Mouse (Mus musculus) CH12.LX (cell line): Measurements from ENCODE around the gene Rpl18a. TPM values are rescaled to one million over a fixed set of nuclear protein-coding genes. Genes with fewer than 3 reads are reported as not detected.

Source experiments
- DNase-seq: peaks from one replicate; pipeline ENCODE4 v3.0.0-alpha.2; 2013; ENCODE audit errors: extremely low read depth
- H3K27ac ChIP-seq: 2 replicates; pipeline ENCODE4 v1.5.1; 2012; ENCODE audit warnings: low read depth, mild to moderate bottlenecking, control low read depth, moderate library complexity; ENCODE audit not compliant: insufficient read depth
- H3K27me3 ChIP-seq: replicated peaks from 2 replicates; pipeline ENCODE3; 2012; ENCODE audit warnings: inconsistent platforms
- H3K36me3 ChIP-seq, 2 experiments: replicated peaks in 1 of 2; 2 replicates each; pipeline versions ENCODE3 to v1.6.1; 2012; ENCODE audit warnings: inconsistent platforms in 1 of 2, low read length in 1 of 2, mild to moderate bottlenecking in 1 of 2, mixed read lengths in 1 of 2, moderate library complexity in 1 of 2; ENCODE audit not compliant: control insufficient read depth in 1 of 2, insufficient read depth in 1 of 2
- H3K4me1 ChIP-seq, 2 experiments: 2 replicates each; pipeline ENCODE4 v1.6.1; 2012; ENCODE audit warnings: inconsistent platforms in 1 of 2, moderate library complexity in 1 of 2; ENCODE audit not compliant: insufficient read depth in 2 of 2, control insufficient read depth in 1 of 2
- H3K4me2 ChIP-seq: 2 replicates; pipeline ENCODE4 v1.6.1; 2012; ENCODE audit warnings: low read depth, mild to moderate bottlenecking, control low read depth; ENCODE audit not compliant: poor library complexity, insufficient read depth, severe bottlenecking
- H3K4me3 ChIP-seq, 3 experiments: fragments of 150-350 bp in 1 of 3; sonication (generic) in 1 of 3; replicated peaks in 1 of 3; 2 replicates each; pipeline versions ENCODE3 to v1.5.1; 2011 to 2012; ENCODE audit warnings: low read depth in 2 of 3, low read length in 2 of 3, mild to moderate bottlenecking in 2 of 3, moderate library complexity in 2 of 3, control low read depth in 1 of 3, improper control_type of control experiment in 1 of 3, inconsistent platforms in 1 of 3, mixed read lengths in 1 of 3; ENCODE audit not compliant: poor library complexity in 1 of 3
- H3K79me2 ChIP-seq: replicated peaks from 2 replicates; pipeline ENCODE4 v1.6.1; 2012; ENCODE audit warnings: mild to moderate bottlenecking, moderate library complexity; ENCODE audit not compliant: control insufficient read depth, poor library complexity, insufficient read depth, severe bottlenecking; ENCODE audit errors: extremely low read depth
- H3K9ac ChIP-seq: 2 replicates; pipeline ENCODE4 v1.6.1; 2012; ENCODE audit warnings: low read depth, mild to moderate bottlenecking, control low read depth, moderate library complexity; ENCODE audit not compliant: insufficient read depth
- H3K9me3 ChIP-seq: replicated peaks from 2 replicates; pipeline ENCODE3; 2012; ENCODE audit warnings: low read length, inconsistent platforms, mixed read lengths
- BHLHE40 ChIP-seq: IDR thresholded peaks from 2 replicates; pipeline ENCODE4 v1.6.1; 2011; ENCODE audit warnings: mild to moderate bottlenecking, low read depth, low read length, improper control_type of control experiment
- CHD2 ChIP-seq: IDR thresholded peaks from 2 replicates; pipeline ENCODE4 v1.6.1; 2011; ENCODE audit warnings: low read length, improper control_type of control experiment
- CTCF ChIP-seq, 2 experiments: IDR thresholded peaks in 1 of 2; conservative IDR thresholded peaks in 1 of 2; 2 replicates each; pipeline ENCODE4 v1.5.1; 2011 to 2012; ENCODE audit warnings: low read depth in 2 of 2, low read length in 2 of 2, improper control_type of control experiment in 1 of 2, inconsistent platforms in 1 of 2, mild to moderate bottlenecking in 1 of 2, moderate library complexity in 1 of 2
- E2F4 ChIP-seq: IDR thresholded peaks from 2 replicates; pipeline ENCODE4 v1.6.1; 2011; ENCODE audit warnings: low read depth, low read length, improper control_type of control experiment; ENCODE audit not compliant: insufficient replicate concordance
- ELF1 ChIP-seq: IDR thresholded peaks from 2 replicates; pipeline ENCODE4 v1.6.1; 2014; ENCODE audit warnings: low read depth, mild to moderate bottlenecking, inconsistent platforms, low read length, improper control_type of control experiment
- ETS1 ChIP-seq: conservative IDR thresholded peaks from 2 replicates; pipeline ENCODE4 v1.6.1; 2012; ENCODE audit warnings: low read depth, mild to moderate bottlenecking, inconsistent platforms, low read length, improper control_type of control experiment, moderate library complexity
- GABPA ChIP-seq: IDR thresholded peaks from 2 replicates; pipeline ENCODE4 v1.6.1; 2012; ENCODE audit warnings: low read depth, low read length, improper control_type of control experiment, inconsistent platforms; ENCODE audit not compliant: insufficient replicate concordance
- JUN ChIP-seq: IDR thresholded peaks from 2 replicates; pipeline ENCODE4 v1.6.1; 2011; ENCODE audit warnings: low read depth, mild to moderate bottlenecking, low read length, improper control_type of control experiment, moderate library complexity; ENCODE audit not compliant: insufficient read depth
- KAT2A ChIP-seq: IDR thresholded peaks from 2 replicates; pipeline ENCODE4 v1.6.1; 2012; ENCODE audit warnings: low read length, improper control_type of control experiment, inconsistent platforms; ENCODE audit not compliant: insufficient replicate concordance
- MAFK ChIP-seq: IDR thresholded peaks from 2 replicates; pipeline ENCODE4 v1.6.1; 2011; ENCODE audit warnings: low read length, improper control_type of control experiment; ENCODE audit not compliant: insufficient replicate concordance
- MAX ChIP-seq: IDR thresholded peaks from 2 replicates; pipeline ENCODE4 v1.6.1; 2011; ENCODE audit warnings: low read length, improper control_type of control experiment
- MEF2A ChIP-seq: IDR thresholded peaks from 2 replicates; pipeline ENCODE4 v1.6.1; 2014; ENCODE audit warnings: low read depth, mild to moderate bottlenecking, inconsistent platforms, low read length, improper control_type of control experiment, borderline replicate concordance
- MXI1 ChIP-seq: IDR thresholded peaks from 2 replicates; pipeline ENCODE4 v1.6.1; 2011; ENCODE audit warnings: mild to moderate bottlenecking, low read depth, low read length, improper control_type of control experiment
- MYC ChIP-seq: IDR thresholded peaks from 2 replicates; pipeline ENCODE4 v1.6.1; 2011; ENCODE audit warnings: low read depth, mild to moderate bottlenecking, improper control_type of control experiment, low read length
- NELFE ChIP-seq: IDR thresholded peaks from 2 replicates; pipeline ENCODE4 v1.6.1; 2011; ENCODE audit warnings: low read depth, low read length, improper control_type of control experiment
- NRF1 ChIP-seq: IDR thresholded peaks from 2 replicates; pipeline ENCODE4 v1.6.1; 2014; ENCODE audit warnings: low read depth, mild to moderate bottlenecking, inconsistent platforms, low read length, improper control_type of control experiment, moderate library complexity
- POLR2AphosphoS2 ChIP-seq: IDR thresholded peaks from 2 replicates; pipeline ENCODE4 v1.6.1; 2011; ENCODE audit warnings: low read depth, low read length, improper control_type of control experiment
- RCOR1 ChIP-seq: conservative IDR thresholded peaks from 2 replicates; pipeline ENCODE4 v1.6.1; 2012; ENCODE audit warnings: low read depth, mild to moderate bottlenecking, inconsistent platforms, low read length, improper control_type of control experiment
- SIN3A ChIP-seq: IDR thresholded peaks from 2 replicates; pipeline ENCODE4 v1.6.1; 2012; ENCODE audit warnings: low read length, improper control_type of control experiment, inconsistent platforms
- SMC3 ChIP-seq: IDR thresholded peaks from 2 replicates; pipeline ENCODE4 v1.6.1; 2011; ENCODE audit warnings: low read depth, low read length, improper control_type of control experiment
- TCF12 ChIP-seq: IDR thresholded peaks from 2 replicates; pipeline ENCODE4 v1.6.1; 2014; ENCODE audit warnings: low read depth, mild to moderate bottlenecking, inconsistent platforms, low read length, improper control_type of control experiment
- USF1 ChIP-seq: IDR thresholded peaks from 2 replicates; pipeline ENCODE4 v1.6.1; 2014; ENCODE audit warnings: low read depth, mild to moderate bottlenecking, inconsistent platforms, low read length, improper control_type of control experiment
- ZC3H11A ChIP-seq: IDR thresholded peaks from 2 replicates; pipeline ENCODE4 v1.6.1; 2012; ENCODE audit warnings: low read depth, mild to moderate bottlenecking, inconsistent platforms, low read length, improper control_type of control experiment
- dilution Hi-C: fragments of 300-500 bp; cut with MboI; formaldehyde crosslinking; loops from 2 replicates; pipeline ENCODE4 v1.14.3; 2020; ENCODE audit warnings: low sequenced_read_pairs; ENCODE audit not compliant: extremely low pct_unique_long_range_greater_than_20kb, extremely low pct_ligation_motif_present
- in situ Hi-C: fragments of 300-500 bp; cut with MboI; formaldehyde crosslinking; loops from 3 replicates; pipeline ENCODE4 v1.14.3; 2019; ENCODE audit warnings: low sequenced_read_pairs, low pct_ligation_motif_present, low pct_unique_long_range_greater_than_20kb, mixed read lengths
- polyA plus RNA-seq: library from polyadenylated mRNA; unstranded; fragments of >175 nt; gene quantifications from 2 replicates; pipeline ENCODE4 v1.2.1, GENCODE M21; 2012; ENCODE audit warnings: low read depth; ENCODE audit not compliant: insufficient read length
- total RNA-seq, 2 experiments: library from RNA; depleted of rRNA; stranded (reverse); fragments of 300-350 nt in 1 of 2; fragments of >200 nt in 1 of 2; gene quantifications; 2 replicates each; pipeline ENCODE4 v1.2.3; 2012 to 2014

Rpl18a gene
- total and polyA plus RNA-seq, 3 experiments = 2,035 to 5,917 (median 3,837) TPM

DNA sequence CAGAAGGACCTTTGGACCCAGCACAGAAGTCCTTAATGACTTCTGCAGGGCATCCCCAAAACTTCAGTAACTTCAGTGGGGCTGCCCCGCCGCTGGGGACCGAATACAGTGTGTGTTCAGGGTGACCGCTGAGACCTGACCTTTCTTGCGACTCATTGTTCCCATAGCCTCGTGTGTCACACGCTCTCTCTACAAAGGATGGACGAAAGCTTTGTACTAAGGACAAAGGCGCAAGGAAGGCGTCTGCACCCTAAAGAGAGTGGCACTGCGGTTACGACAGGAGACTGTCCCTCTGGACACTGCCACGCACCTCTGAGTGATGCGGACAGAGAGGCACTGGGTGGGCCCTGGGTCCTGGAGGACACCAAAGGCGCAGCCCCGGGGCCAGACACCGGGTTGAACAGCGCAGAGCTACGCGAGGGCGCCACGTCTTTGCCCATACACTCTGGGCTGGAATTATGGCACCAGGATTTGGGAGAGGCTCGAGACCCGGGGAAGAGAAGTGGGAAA, 32.4 kb downstream of the Rpl18a start:
- Histone ChIP-seq H3K4me2 (peak overlapping the region; percentile 86), H3K27ac (no peak overlapping the region), H3K4me1 (peaks cover 12 to 52% of the 10 kb centered on the region in 2 experiments), H3K9me3 (no peaks in the 10 kb centered on the region), H3K4me3 (peak overlapping the region in 1 of 3 experiments; percentile 16), H3K36me3 (peaks cover 14 to 30% of the 10 kb centered on the region in 2 experiments), H3K9ac (no peak overlapping the region), H3K79me2 (no peaks in the 10 kb centered on the region), H3K27me3 (peaks cover 47% of the 10 kb centered on the region)
- in situ Hi-C loops (no loop called here), dilution Hi-C loops (no loop called here)
- no peak for DNase-seq
- TF ChIP-seq POLR2AphosphoS2 (no peak), JUN (no peak), USF1 (no peak), MAX (no peak), SIN3A (no peak; the same call in 1 of the 2 replicates), MXI1 (no peak), NELFE (no peak), BHLHE40 (peak; percentile 33; the same call in 1 of the 2 replicates), MAFK (no peak), GABPA (no peak), ZC3H11A (no peak), ETS1 (peak; percentile 44; the same call in 1 of the 2 replicates), MYC (no peak), NRF1 (no peak), CHD2 (no peak), ELF1 (no peak)

DNA sequence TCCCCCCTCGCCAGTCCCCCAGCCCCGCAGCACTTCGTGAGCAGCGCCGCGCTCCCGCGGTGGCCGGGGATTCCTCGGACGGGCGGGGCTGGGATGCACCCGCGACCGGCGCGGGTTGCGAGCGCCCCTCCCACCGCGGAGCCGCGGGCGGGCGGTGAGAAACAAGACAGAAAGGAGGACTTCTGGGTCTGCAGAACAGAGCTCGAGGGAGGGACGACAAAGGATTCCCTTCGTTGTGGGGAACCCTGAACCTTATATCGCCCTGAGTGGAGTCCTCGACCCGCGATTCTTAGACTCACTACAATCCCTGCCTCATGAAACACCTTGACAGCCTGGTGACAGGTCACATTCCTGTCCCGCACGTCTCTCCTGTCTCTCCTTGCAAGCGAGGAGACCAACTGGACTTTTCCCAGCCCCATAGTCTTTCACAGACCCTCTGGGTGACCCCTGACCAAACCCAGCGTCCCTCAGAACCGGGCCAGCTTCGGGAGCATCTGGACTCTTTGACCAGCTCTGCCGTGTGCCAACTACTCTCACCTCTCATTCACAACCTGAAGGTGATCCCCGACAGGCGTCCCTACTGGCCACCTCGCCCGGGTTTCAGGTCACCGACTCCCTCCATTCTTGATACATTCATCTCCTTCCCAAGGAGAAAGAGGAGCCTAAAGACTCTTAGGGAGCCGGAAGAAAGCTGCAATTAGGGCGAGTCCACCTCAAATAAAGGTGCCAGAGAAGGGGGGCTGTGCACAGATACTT, 33.1 kb downstream of the Rpl18a start:
- in situ Hi-C loops = no loop called here
- H3K79me2 ChIP-seq = no peaks in the 10 kb centered on the region
- no peak overlapping the region for H3K4me3 ChIP-seq
- no peak overlapping the region for H3K9ac ChIP-seq
- peaks cover 52% of the 10 kb centered on the region for H3K27me3 ChIP-seq
- H3K4me2 ChIP-seq = peak overlapping the region; percentile 86
- dilution Hi-C loops = no loop called here
- no peak for DNase-seq
- H3K9me3 ChIP-seq = no peaks in the 10 kb centered on the region
- TF ChIP-seq E2F4 (no peak), RCOR1 (no peak), KAT2A (no peak), ELF1 (no peak), CTCF (conservative IDR thresholded peaks at IDR 0.05 in 1 of 2, IDR thresholded peaks at IDR 0.05 in 1 of 2; ENCODE audit: low read depth in 2 of 2, low read length in 2 of 2) (no peak), SMC3 (no peak), TCF12 (no peak), MEF2A (peak; percentile 39; the same call in 1 of the 2 replicates), NRF1 (peak; percentile 35; the same call in 1 of the 2 replicates)
- H3K4me1 ChIP-seq = peaks cover 12 to 47% of the 10 kb centered on the region in 2 experiments
- no peak overlapping the region for H3K27ac ChIP-seq
- peaks cover 14 to 23% of the 10 kb centered on the region in 2 experiments for H3K36me3 ChIP-seq
